Mouse (Mus musculus) cerebellum, adult 2 months (tissue): ENCODE data around the gene Rfc2. TPM values are rescaled to one million over a fixed set of nuclear protein-coding genes. Genes with fewer than 3 reads are reported as not detected.
A peak's percentile ranks its signal among the peaks of the same experiment; 100 is the strongest.

Experiments used
- DNase-seq, 2 experiments: peaks; one replicate each; pipeline ENCODE4 v3.0.0; 2021
- H3K27ac ChIP-seq: fragments of 200-500 bp; 2 replicates; pipeline ENCODE4 v1.5.1; 2012; ENCODE audit warnings: low read length, control low read depth, inconsistent platforms; ENCODE audit not compliant: insufficient read depth
- H3K27me3 ChIP-seq: fragments of 200-500 bp; 2 replicates; pipeline ENCODE4 v1.6.1; 2012; ENCODE audit warnings: inconsistent platforms, mild to moderate bottlenecking, low read length, moderate library complexity; ENCODE audit not compliant: control insufficient read depth, insufficient read depth
- H3K4me1 ChIP-seq: fragments of 200-500 bp; 2 replicates; pipeline ENCODE4 v1.6.1; 2011; ENCODE audit warnings: low read length; ENCODE audit not compliant: control insufficient read depth, insufficient read depth
- H3K4me3 ChIP-seq: fragments of 200-500 bp; replicated peaks from 2 replicates; pipeline ENCODE3; 2011; ENCODE audit warnings: mild to moderate bottlenecking, low read depth, low read length, control low read depth; ENCODE audit not compliant: insufficient read depth
- CTCF ChIP-seq: fragments of 200-500 bp; IDR thresholded peaks from 2 replicates; pipeline ENCODE4 v1.5.1; 2011; ENCODE audit warnings: low read depth, mild to moderate bottlenecking, control low read depth, low read length, moderate library complexity, borderline replicate concordance; ENCODE audit not compliant: insufficient read depth
- POLR2A ChIP-seq: fragments of 200-500 bp; IDR thresholded peaks from 2 replicates; pipeline ENCODE4 v1.6.1; 2011; ENCODE audit warnings: low read length, control low read depth, borderline replicate concordance; ENCODE audit not compliant: insufficient read depth
- WGBS: fragments of 180-500 bp; shearing (Covaris S2); methylation state at CpG from one replicate; pipeline ENCODE4 v1.1.7; 2018; 5-methylcytosine and 5-hydroxymethylcytosine counted together
- polyA plus RNA-seq: library from polyadenylated mRNA; depleted of rRNA; stranded (reverse); fragments of >200 nt; gene quantifications from 2 replicates; pipeline ENCODE4 v1.2.3, GENCODE M21; 2012

Rfc2 gene
- polyA plus RNA-seq, 1 experiment: 116 TPM

- H3K4me1 ChIP-seq: peaks cover 10% of the 10 kb centered on the region
- H3K4me3 ChIP-seq: no peak overlapping the region
- H3K27me3 ChIP-seq: no peaks in the 10 kb centered on the region
- DNase-seq: peak in 1 of 2 experiments; percentile 29
- TF ChIP-seq CTCF: peak; percentile 38; the same call in 1 of the 2 replicates
- no peak for TF ChIP-seq POLR2A
- no peak overlapping the region for H3K27ac ChIP-seq
- WGBS: 79% methylated on average over 3 of the region's 3 CpGs
Observed at GRCm38 (mm10) chr5:134545242-134545629, 35.9 kb upstream of the Rfc2 start.

- TF ChIP-seq CTCF (no peak), POLR2A (no peak)
- DNase-seq: peak in 1 of 2 experiments; percentile 45
- H3K27ac ChIP-seq: no peak overlapping the region
- 48% methylated on average over 7 of the region's 7 CpGs for WGBS
- peaks cover 16% of the 10 kb centered on the region for H3K4me1 ChIP-seq
- no peak overlapping the region for H3K4me3 ChIP-seq
- no peaks in the 10 kb centered on the region for H3K27me3 ChIP-seq
Observed at GRCm38 (mm10) chr5:134546790-134547189, 34.4 kb upstream of the Rfc2 start.

GRCm38 (mm10) chr5:134548306-134548705 lies 32.9 kb upstream of the Rfc2 start:
- TF ChIP-seq CTCF (no peak), POLR2A (no peak)
- H3K4me1 ChIP-seq: peaks cover 16% of the 10 kb centered on the region
- no peak overlapping the region for H3K4me3 ChIP-seq

GRCm38 (mm10) chr5:134549640-134550168 lies 31.5 kb upstream of the Rfc2 start:
- 96% methylated on average over 3 of the region's 3 CpGs for WGBS
- no peak for DNase-seq
- TF ChIP-seq CTCF (no peak), POLR2A (no peak)
- Histone ChIP-seq H3K27ac (no peak overlapping the region), H3K27me3 (no peaks in the 10 kb centered on the region), H3K4me3 (no peak overlapping the region), H3K4me1 (peaks cover 9% of the 10 kb centered on the region)

More at GRCm38 (mm10) chr5:134548306-134548705, 32.9 kb upstream of the Rfc2 start:
- DNase-seq: no peak
- WGBS: 66% methylated on average over 5 of the region's 5 CpGs
- Histone ChIP-seq H3K27me3 (no peaks in the 10 kb centered on the region), H3K27ac (no peak overlapping the region)

- no peaks in the 10 kb centered on the region for H3K27me3 ChIP-seq
- WGBS: 8% methylated on average over 6 of the region's 6 CpGs
- H3K4me3 ChIP-seq: peak overlapping the region; percentile 96
- peaks cover 13% of the 10 kb centered on the region for H3K4me1 ChIP-seq
- DNase-seq: peak; percentile 42 to 64
- H3K27ac ChIP-seq: peak overlapping the region; percentile 79; the same call in 1 of the 2 replicates
- TF ChIP-seq POLR2A (no peak), CTCF (0 out of 2 replicates have a peak, but pooled peaks have one; percentile 8)
Observed at GRCm38 (mm10) chr5:134550836-134551232, 30.3 kb upstream of the Rfc2 start.

GRCm38 (mm10) chr5:134551233-134552109 lies 29.7 kb upstream of the Rfc2 start:
- DNase-seq: peak in 1 of 2 experiments; percentile 58
- 2% methylated on average over 52 of the region's 52 CpGs for WGBS
- TF ChIP-seq POLR2A (no peak), CTCF (no peak)
- H3K4me3 ChIP-seq: peak overlapping the region; percentile 96
- H3K4me1 ChIP-seq: peaks cover 13% of the 10 kb centered on the region
- no peaks in the 10 kb centered on the region for H3K27me3 ChIP-seq
- H3K27ac ChIP-seq: peak overlapping the region; percentile 79

- 3% methylated on average over 59 of the region's 61 CpGs for WGBS
- peak; percentile 42; the same call in 1 of the 2 replicates for TF ChIP-seq POLR2A
- no peak for TF ChIP-seq CTCF
- H3K4me3 ChIP-seq: peak within 1 kb of the TSS; percentile 96
Observed at GRCm38 (mm10) chr5:134552110-134552972, 28.8 kb upstream of the Rfc2 start, which contains the start of gene Clip2. Clip2 (minus strand) TSS chr5:134552434.

More at GRCm38 (mm10) chr5:134552110-134552972, 28.8 kb upstream of the Rfc2 start, which contains the start of gene Clip2:
- Histone ChIP-seq H3K27ac (peak within 1 kb of the TSS; percentile 79), H3K27me3 (no peaks in the 10 kb centered on the region), H3K4me1 (peaks cover 13% of the 10 kb centered on the region)
- peak; percentile 99 to 100 for DNase-seq
